Mouse (Mus musculus) stomach, postnatal 0 days (tissue): ENCODE results near the gene Itpa.

Experiments
- CTCF ChIP-seq: IDR thresholded peaks from 2 replicates; pipeline ENCODE4 v1.5.1; 2016; ENCODE audit warnings: antibody characterized with exemption, low read depth, mild to moderate bottlenecking, moderate library complexity
- EP300 ChIP-seq: optimal IDR thresholded peaks from 2 replicates; pipeline ENCODE3; 2016; ENCODE audit warnings: antibody characterized with exemption

- TF ChIP-seq CTCF (no peak), EP300 (no peak)
Measured at GRCm38 (mm10) chr2:130629839-130630203, 37.6 kb upstream of the Itpa start, which contains the start of the genes Fastkd5 and Ubox5.
